Mouse (Mus musculus) MEL (cell line): ENCODE results near the gene Tdrd7. TPM values are rescaled to one million over a fixed set of nuclear protein-coding genes. Genes with fewer than 3 reads are reported as not detected.

Experiments
- DNase-seq: peaks from one replicate; pipeline ENCODE4 v3.0.0; 2011; ENCODE audit warnings: low read depth, low spot score
- H3K27ac ChIP-seq: 2 replicates; pipeline ENCODE4 v1.5.1; 2012; ENCODE audit warnings: low read depth, mild to moderate bottlenecking, control low read depth, low read length, moderate library complexity; ENCODE audit not compliant: control insufficient read depth
- H3K27me3 ChIP-seq, 2 experiments: fragments of 150-350 bp in 1 of 2; sonication (generic) in 1 of 2; 2 replicates each; pipeline ENCODE4 v1.6.1; 2012; ENCODE audit warnings: low read length in 2 of 2, mild to moderate bottlenecking in 2 of 2, improper control_type of control experiment in 1 of 2, moderate library complexity in 1 of 2; ENCODE audit not compliant: insufficient read depth in 2 of 2, control insufficient read depth in 1 of 2
- H3K36me3 ChIP-seq, 2 experiments: 2 replicates each; pipeline ENCODE4 v1.6.1; 2012 to 2014; ENCODE audit warnings: low read length in 2 of 2, improper control_type of control experiment in 1 of 2, inconsistent platforms in 1 of 2, mild to moderate bottlenecking in 1 of 2; ENCODE audit not compliant: insufficient read depth in 2 of 2, control insufficient read depth in 1 of 2
- H3K4me1 ChIP-seq, 2 experiments: fragments of 150-350 bp in 1 of 2; sonication (generic) in 1 of 2; 2 replicates each; pipeline ENCODE4 v1.6.1; 2012; ENCODE audit warnings: low read length in 2 of 2, improper control_type of control experiment in 1 of 2, mild to moderate bottlenecking in 1 of 2; ENCODE audit not compliant: insufficient read depth in 2 of 2, control insufficient read depth in 1 of 2
- H3K4me3 ChIP-seq, 2 experiments: fragments of 150-350 bp in 1 of 2; sonication (generic) in 1 of 2; 2 replicates each; pipeline ENCODE4 v1.5.1; 2012; ENCODE audit warnings: low read depth in 2 of 2, low read length in 2 of 2, mild to moderate bottlenecking in 2 of 2, moderate library complexity in 2 of 2, control low read depth in 1 of 2, improper control_type of control experiment in 1 of 2; ENCODE audit not compliant: control insufficient read depth in 1 of 2, insufficient read depth in 1 of 2
- H3K79me2 ChIP-seq: 2 replicates; pipeline ENCODE4 v1.6.1; 2012; ENCODE audit warnings: mild to moderate bottlenecking, low read length, moderate library complexity; ENCODE audit not compliant: control insufficient read depth, poor library complexity, insufficient read depth
- H3K9ac ChIP-seq: 2 replicates; pipeline ENCODE4 v1.6.1; 2012; ENCODE audit warnings: low read depth, mild to moderate bottlenecking, control low read depth, low read length, moderate library complexity; ENCODE audit not compliant: control insufficient read depth, poor library complexity, severe bottlenecking
- H3K9me3 ChIP-seq: fragments of 150-350 bp; sonication (generic); replicated peaks from 2 replicates; pipeline ENCODE4 v1.6.1; 2012; ENCODE audit warnings: mild to moderate bottlenecking, low read length, improper control_type of control experiment, moderate library complexity; ENCODE audit not compliant: insufficient read depth
- BHLHE40 ChIP-seq: IDR thresholded peaks from 2 replicates; pipeline ENCODE4 v1.6.1; 2012; ENCODE audit warnings: low read depth, mild to moderate bottlenecking, inconsistent platforms, low read length, improper control_type of control experiment, borderline replicate concordance
- CHD1 ChIP-seq: IDR thresholded peaks from 2 replicates; pipeline ENCODE4 v1.6.1; 2012; ENCODE audit warnings: low read depth, mild to moderate bottlenecking, inconsistent platforms, low read length, improper control_type of control experiment
- CHD2 ChIP-seq: IDR thresholded peaks from 2 replicates; pipeline ENCODE4 v1.6.1; 2011; ENCODE audit warnings: low read length, improper control_type of control experiment
- CTCF ChIP-seq, 3 experiments: IDR thresholded peaks in 2 of 3; conservative IDR thresholded peaks in 1 of 3; 2 replicates each; pipeline ENCODE4 v1.5.1; 2011 to 2012; ENCODE audit warnings: low read length in 3 of 3, low read depth in 2 of 3, mild to moderate bottlenecking in 2 of 3, improper control_type of control experiment in 1 of 3, inconsistent platforms in 1 of 3, mixed read lengths in 1 of 3, moderate library complexity in 1 of 3; ENCODE audit not compliant: control insufficient read depth in 1 of 3, insufficient read depth in 1 of 3, poor library complexity in 1 of 3, severe bottlenecking in 1 of 3
- E2F4 ChIP-seq: IDR thresholded peaks from 2 replicates; pipeline ENCODE4 v1.6.1; 2011; ENCODE audit warnings: low read depth, low read length, improper control_type of control experiment, borderline replicate concordance
- EP300 ChIP-seq, 2 experiments: IDR thresholded peaks; 2 replicates each; pipeline ENCODE4 v1.6.1; 2011; ENCODE audit warnings: improper control_type of control experiment in 2 of 2, low read length in 2 of 2, low read depth in 1 of 2, mild to moderate bottlenecking in 1 of 2
- GABPA ChIP-seq: IDR thresholded peaks from 2 replicates; pipeline ENCODE4 v1.6.1; 2012; ENCODE audit warnings: low read depth, mild to moderate bottlenecking, inconsistent platforms, low read length, improper control_type of control experiment, moderate library complexity
- GATA1 ChIP-seq: IDR thresholded peaks from 2 replicates; pipeline ENCODE4 v1.6.1; 2011; ENCODE audit warnings: low read depth, low read length, improper control_type of control experiment
- HCFC1 ChIP-seq: IDR thresholded peaks from 2 replicates; pipeline ENCODE4 v1.6.1; 2012; ENCODE audit warnings: low read depth, mild to moderate bottlenecking, inconsistent platforms, low read length, improper control_type of control experiment, moderate library complexity
- JUND ChIP-seq: IDR thresholded peaks from 2 replicates; pipeline ENCODE4 v1.6.1; 2011; ENCODE audit warnings: low read depth, mild to moderate bottlenecking, improper control_type of control experiment, low read length
- KAT2A ChIP-seq: conservative IDR thresholded peaks from 2 replicates; pipeline ENCODE4 v1.6.1; 2012; ENCODE audit warnings: low read depth, low read length, improper control_type of control experiment, inconsistent platforms
- MAX ChIP-seq: IDR thresholded peaks from 2 replicates; pipeline ENCODE4 v1.6.1; 2011; ENCODE audit warnings: low read length, improper control_type of control experiment
- MAZ ChIP-seq: IDR thresholded peaks from 2 replicates; pipeline ENCODE4 v1.6.1; 2012; ENCODE audit warnings: low read depth, mild to moderate bottlenecking, inconsistent platforms, low read length, improper control_type of control experiment
- MEF2A ChIP-seq: IDR thresholded peaks from 2 replicates; pipeline ENCODE4 v1.6.1; 2014; ENCODE audit warnings: low read depth, mild to moderate bottlenecking, inconsistent platforms, low read length, improper control_type of control experiment; ENCODE audit not compliant: poor library complexity, insufficient replicate concordance, severe bottlenecking; ENCODE audit errors: extremely low read depth
- MXI1 ChIP-seq: IDR thresholded peaks from 2 replicates; pipeline ENCODE4 v1.6.1; 2011; ENCODE audit warnings: mild to moderate bottlenecking, low read depth, low read length, improper control_type of control experiment
- MYB ChIP-seq: IDR thresholded peaks from 2 replicates; pipeline ENCODE4 v1.6.1; 2011; ENCODE audit warnings: mild to moderate bottlenecking, low read depth, low read length, improper control_type of control experiment
- MYC ChIP-seq: IDR thresholded peaks from 2 replicates; pipeline ENCODE4 v1.6.1; 2011; ENCODE audit warnings: low read depth, mild to moderate bottlenecking, low read length, improper control_type of control experiment, moderate library complexity
- NELFE ChIP-seq: IDR thresholded peaks from 2 replicates; pipeline ENCODE4 v1.6.1; 2011; ENCODE audit warnings: low read depth, low read length, improper control_type of control experiment
- NRF1 ChIP-seq: IDR thresholded peaks from 2 replicates; pipeline ENCODE4 v1.6.1; 2014; ENCODE audit warnings: low read depth, mild to moderate bottlenecking, inconsistent platforms, low read length, improper control_type of control experiment, moderate library complexity; ENCODE audit not compliant: poor library complexity, insufficient read depth, severe bottlenecking
- POLR2A ChIP-seq, 2 experiments: IDR thresholded peaks; 2 replicates each; pipeline ENCODE4 v1.6.1; 2011 to 2012; ENCODE audit warnings: low read length in 2 of 2, mild to moderate bottlenecking in 2 of 2, control low read depth in 1 of 2, improper control_type of control experiment in 1 of 2, low read depth in 1 of 2, moderate library complexity in 1 of 2; ENCODE audit not compliant: control insufficient read depth in 1 of 2, insufficient read depth in 1 of 2, poor library complexity in 1 of 2
- POLR2AphosphoS2 ChIP-seq: IDR thresholded peaks from 2 replicates; pipeline ENCODE4 v1.6.1; 2011; ENCODE audit warnings: low read length, improper control_type of control experiment
- POLR2AphosphoS5 ChIP-seq: IDR thresholded peaks from 2 replicates; pipeline ENCODE4 v1.6.1; 2012; ENCODE audit warnings: low read depth, borderline replicate concordance, mild to moderate bottlenecking, inconsistent platforms, low read length, moderate library complexity, mixed read lengths
- RAD21 ChIP-seq: IDR thresholded peaks from 2 replicates; pipeline ENCODE4 v1.6.1; 2011; ENCODE audit warnings: mild to moderate bottlenecking, low read depth, low read length, improper control_type of control experiment
- RCOR1 ChIP-seq: IDR thresholded peaks from 2 replicates; pipeline ENCODE4 v1.6.1; 2012; ENCODE audit warnings: low read depth, mild to moderate bottlenecking, inconsistent platforms, low read length, improper control_type of control experiment
- SIN3A ChIP-seq: IDR thresholded peaks from 2 replicates; pipeline ENCODE4 v1.6.1; 2012; ENCODE audit warnings: low read length, improper control_type of control experiment, inconsistent platforms
- SMC3 ChIP-seq: IDR thresholded peaks from 2 replicates; pipeline ENCODE4 v1.6.1; 2011; ENCODE audit warnings: low read depth, low read length, improper control_type of control experiment
- TAL1 ChIP-seq: IDR thresholded peaks from 2 replicates; pipeline ENCODE4 v1.6.1; 2012; ENCODE audit warnings: mild to moderate bottlenecking, inconsistent platforms, low read length, moderate library complexity, mixed read lengths
- TBP ChIP-seq: IDR thresholded peaks from 2 replicates; pipeline ENCODE4 v1.8.0; 2011; ENCODE audit warnings: low read depth, low read length, improper control_type of control experiment
- TCF12 ChIP-seq: IDR thresholded peaks from 2 replicates; pipeline ENCODE4 v1.6.1; 2014; ENCODE audit warnings: low read depth, mild to moderate bottlenecking, inconsistent platforms, low read length, improper control_type of control experiment, moderate library complexity
- UBTF ChIP-seq: IDR thresholded peaks from 2 replicates; pipeline ENCODE4 v1.6.1; 2012; ENCODE audit warnings: low read depth, mild to moderate bottlenecking, inconsistent platforms, low read length, improper control_type of control experiment, moderate library complexity, borderline replicate concordance; ENCODE audit not compliant: insufficient read depth
- USF1 ChIP-seq: IDR thresholded peaks from 2 replicates; pipeline ENCODE4 v1.6.1; 2014; ENCODE audit warnings: low read depth, mild to moderate bottlenecking, inconsistent platforms, low read length, improper control_type of control experiment, moderate library complexity
- USF2 ChIP-seq, 2 experiments: IDR thresholded peaks; 2 replicates each; pipeline ENCODE4 v1.6.1; 2011 to 2012; ENCODE audit warnings: improper control_type of control experiment in 2 of 2, low read length in 2 of 2, borderline replicate concordance in 1 of 2, inconsistent platforms in 1 of 2, low read depth in 1 of 2, mild to moderate bottlenecking in 1 of 2; ENCODE audit not compliant: insufficient read depth in 1 of 2
- ZC3H11A ChIP-seq: IDR thresholded peaks from 2 replicates; pipeline ENCODE4 v1.6.1; 2012; ENCODE audit warnings: low read depth, mild to moderate bottlenecking, inconsistent platforms, low read length, improper control_type of control experiment
- ZKSCAN1 ChIP-seq: IDR thresholded peaks from 2 replicates; pipeline ENCODE4 v1.6.1; 2012; ENCODE audit warnings: low read depth, mild to moderate bottlenecking, inconsistent platforms, low read length, improper control_type of control experiment, moderate library complexity
- ZMIZ1 ChIP-seq: IDR thresholded peaks from 2 replicates; pipeline ENCODE4 v1.6.1; 2012; ENCODE audit warnings: low read depth, mild to moderate bottlenecking, inconsistent platforms, low read length, improper control_type of control experiment, moderate library complexity
- ZNF384 ChIP-seq: IDR thresholded peaks from 2 replicates; pipeline ENCODE4 v1.6.1; 2012; ENCODE audit warnings: low read depth, mild to moderate bottlenecking, inconsistent platforms, low read length, improper control_type of control experiment
- polyA plus RNA-seq, 2 experiments: library from polyadenylated mRNA; stranded (reverse) in 1 of 2; unstranded in 1 of 2; fragments of >175 nt in 1 of 2; fragments of >200 nt in 1 of 2; gene quantifications; 2 replicates each; pipeline versions ENCODE4 v1.2.1 to v1.2.4; 2012; ENCODE audit warnings: low replicate concordance in 2 of 2, low read depth in 1 of 2; ENCODE audit not compliant: insufficient read length in 2 of 2, insufficient read depth in 1 of 2, missing spikeins in 1 of 2
- total RNA-seq: library from RNA; depleted of rRNA; stranded (reverse); fragments of 300-350 nt; gene quantifications from 2 replicates; pipeline ENCODE4 v1.2.3, GENCODE M21; 2012

Tdrd7 gene
- total and polyA plus RNA-seq, 3 experiments: 7.7 to 11.9 TPM; not detected in 1

GRCm38 (mm10) chr4:46040594-46041192 lies 75.6 kb downstream of the Tdrd7 start:
- DNase-seq: peak; percentile 97
- peak overlapping the region; percentile 45 to 96 for H3K4me3 ChIP-seq
- H3K27me3 ChIP-seq: no peaks in the 10 kb centered on the region
- H3K4me1 ChIP-seq: peaks cover 19 to 21% of the 10 kb centered on the region in 2 experiments
- peak overlapping the region; percentile 69 for H3K27ac ChIP-seq
- H3K9me3 ChIP-seq: no peaks in the 10 kb centered on the region
- peak overlapping the region; percentile 63 for H3K9ac ChIP-seq
- H3K79me2 ChIP-seq: no peaks in the 10 kb centered on the region; the same call in 1 of the 2 replicates
- peaks cover 0 to 18% of the 10 kb centered on the region in 2 experiments; a peak in 2 of 4 replicates for H3K36me3 ChIP-seq
- peak; percentile 96 for TF ChIP-seq GATA1
- no peak for TF ChIP-seq ZKSCAN1
- no peak for TF ChIP-seq CHD2
- TF ChIP-seq MAZ: no peak; the same call in 1 of the 2 replicates
- TF ChIP-seq MYC: 0 out of 2 replicates have a peak, but pooled peaks have one; percentile 47
- no peak for TF ChIP-seq MYB
- TF ChIP-seq POLR2AphosphoS5: no peak
- no peak for TF ChIP-seq JUND
- TF ChIP-seq POLR2AphosphoS2: no peak
- TF ChIP-seq RCOR1: peak; percentile 53
- no peak for TF ChIP-seq CHD1
- TF ChIP-seq RAD21: no peak
- no peak for TF ChIP-seq USF2 (IDR thresholded peaks at IDR 0.05; ENCODE audit: borderline replicate concordance in 1 of 2, insufficient read depth in 1 of 2, low read depth in 1 of 2, low read length in 2 of 2)
- no peak for TF ChIP-seq HCFC1
- TF ChIP-seq GABPA: no peak
- TF ChIP-seq MAX: peak; percentile 47; the same call in 1 of the 2 replicates
- peak; percentile 65 for TF ChIP-seq MXI1
- TF ChIP-seq NELFE: no peak
- no peak for TF ChIP-seq ZNF384
- no peak for TF ChIP-seq ZC3H11A
- no peak for TF ChIP-seq NRF1
- peak; percentile 100 for TF ChIP-seq TAL1
- peak; percentile 73 for TF ChIP-seq SIN3A
- peak; percentile 90 to 95 for TF ChIP-seq EP300 (IDR thresholded peaks at IDR 0.05; ENCODE audit: low read depth in 1 of 2, low read length in 2 of 2)
- 0 out of 2 replicates have a peak, but pooled peaks have one; percentile 31 for TF ChIP-seq TBP
- TF ChIP-seq KAT2A: no peak
- TF ChIP-seq SMC3: no peak
- TF ChIP-seq CTCF (IDR thresholded peaks at IDR 0.05 in 2 of 3, conservative IDR thresholded peaks at IDR 0.05 in 1 of 3; ENCODE audit: control insufficient read depth in 1 of 3, insufficient read depth in 1 of 3, low read depth in 2 of 3, low read length in 3 of 3, poor library complexity in 1 of 3, severe bottlenecking in 1 of 3): peak; percentile 12 to 38 (median 16); a peak in 2 of 6 replicates
- no peak for TF ChIP-seq BHLHE40
- 0 out of 2 replicates have a peak, but pooled peaks have one; percentile 32 for TF ChIP-seq ZMIZ1
- TF ChIP-seq MEF2A: peak; percentile 100
- TF ChIP-seq E2F4: no peak
- TF ChIP-seq UBTF: no peak
- TF ChIP-seq USF1: no peak
- peak in 1 of 2 experiments; percentile 37; a peak in 1 of 4 replicates for TF ChIP-seq POLR2A (IDR thresholded peaks at IDR 0.05; ENCODE audit: control insufficient read depth in 1 of 2, insufficient read depth in 1 of 2, low read depth in 1 of 2, low read length in 2 of 2, poor library complexity in 1 of 2)
- TF ChIP-seq TCF12: peak; percentile 99
